Mouse (Mus musculus): ENCODE measurements around the gene Tiparp.

The Tiparp gene

DNA sequence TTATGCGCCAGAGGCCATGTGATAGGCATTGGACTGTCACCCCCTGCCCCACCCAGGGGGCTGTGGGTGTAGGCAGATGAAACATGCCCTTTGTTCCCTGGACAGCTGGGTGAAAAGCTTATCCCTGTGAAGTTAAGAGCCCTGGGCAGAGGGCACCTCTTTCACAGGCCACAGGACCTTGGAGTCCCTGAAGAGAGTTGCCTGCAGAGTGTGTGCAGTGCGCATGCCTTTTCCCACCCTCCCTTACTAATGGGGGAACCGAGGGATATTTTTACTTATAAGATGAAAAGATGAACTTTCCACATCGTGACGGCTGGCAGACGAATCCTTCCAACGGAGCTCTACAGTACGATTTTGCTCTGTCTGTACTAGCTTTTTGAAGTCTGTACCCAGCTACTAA is 57.1 kb downstream of the Tiparp start:
- DNase-seq (ENCODE audit: low spot score), result no peak

DNA sequence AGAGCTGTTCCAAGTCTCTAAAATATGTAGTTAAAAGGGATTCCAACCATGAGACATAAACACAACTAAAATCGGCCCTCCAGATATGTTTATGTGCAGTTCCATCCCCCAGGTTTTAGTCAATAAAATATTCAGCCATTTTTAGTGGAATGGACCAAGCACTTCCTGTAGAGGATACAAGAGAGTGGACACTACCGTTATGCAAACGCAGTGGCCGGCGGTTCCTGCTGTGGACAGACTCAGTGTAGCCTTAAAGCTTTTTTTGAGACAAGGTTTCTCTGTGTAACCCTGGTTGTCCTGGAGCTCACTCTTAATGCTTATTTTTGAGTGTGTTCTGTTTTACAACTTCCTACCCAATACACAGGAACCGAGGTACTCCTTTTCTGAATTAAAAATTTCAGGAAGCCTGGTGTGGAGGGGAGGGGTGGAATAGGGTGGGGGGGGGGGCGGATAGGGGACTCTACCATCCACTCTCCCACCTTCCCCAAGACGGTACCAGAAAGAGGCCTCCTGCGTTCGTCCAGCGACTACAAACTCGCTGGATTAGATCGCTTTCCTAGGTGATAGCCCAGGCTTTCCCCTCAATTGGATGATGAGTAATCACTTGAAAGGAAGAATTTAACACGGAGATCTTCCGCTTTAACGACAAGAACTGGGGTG is 57.7 kb downstream of the Tiparp start:
- DNase-seq (ENCODE audit: low spot score), result no peak

DNA sequence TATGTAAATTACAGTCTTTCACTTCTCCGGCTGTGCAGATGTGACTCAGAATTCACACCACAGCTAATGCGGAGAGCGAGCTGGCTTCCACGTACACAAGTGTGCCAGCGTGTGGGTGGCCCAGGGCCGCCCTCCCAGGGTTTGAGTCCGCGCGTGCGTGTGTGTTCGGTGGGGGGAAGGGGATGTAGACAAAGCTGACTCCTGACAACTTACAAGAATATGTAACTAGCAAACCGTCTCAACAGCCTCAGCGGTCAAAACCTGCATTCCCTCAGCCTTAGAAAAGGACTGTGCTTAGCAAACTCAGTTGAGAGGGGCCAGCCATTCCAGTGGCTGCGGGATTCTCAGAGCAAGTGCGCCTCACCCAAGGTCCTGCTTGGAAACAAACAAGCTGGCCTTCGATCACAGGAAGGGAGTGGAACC is 58.3 kb downstream of the Tiparp start:
- peak; percentile 27 for DNase-seq (ENCODE audit: low spot score)

DNA sequence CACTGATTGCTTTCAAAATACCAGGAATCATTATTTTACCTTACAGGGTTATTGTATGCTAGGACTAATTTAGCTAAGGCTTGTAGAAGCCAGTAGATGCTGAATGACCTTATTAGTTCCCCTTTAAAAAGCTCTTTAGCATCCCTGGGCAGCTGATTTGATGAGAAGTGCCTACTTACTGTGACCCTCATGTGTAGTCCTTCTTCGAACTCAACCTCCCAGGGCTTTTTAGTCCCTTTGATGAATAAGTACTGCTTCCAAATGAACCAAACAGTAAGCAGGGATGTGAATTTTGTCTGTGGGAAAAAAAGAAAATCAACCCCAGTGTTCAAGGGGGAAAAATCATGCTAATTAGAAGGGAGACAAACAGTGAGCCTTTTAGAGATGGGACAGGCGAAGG is 58.8 kb downstream of the Tiparp start:
- DNase-seq (ENCODE audit: low spot score), result no peak

DNA sequence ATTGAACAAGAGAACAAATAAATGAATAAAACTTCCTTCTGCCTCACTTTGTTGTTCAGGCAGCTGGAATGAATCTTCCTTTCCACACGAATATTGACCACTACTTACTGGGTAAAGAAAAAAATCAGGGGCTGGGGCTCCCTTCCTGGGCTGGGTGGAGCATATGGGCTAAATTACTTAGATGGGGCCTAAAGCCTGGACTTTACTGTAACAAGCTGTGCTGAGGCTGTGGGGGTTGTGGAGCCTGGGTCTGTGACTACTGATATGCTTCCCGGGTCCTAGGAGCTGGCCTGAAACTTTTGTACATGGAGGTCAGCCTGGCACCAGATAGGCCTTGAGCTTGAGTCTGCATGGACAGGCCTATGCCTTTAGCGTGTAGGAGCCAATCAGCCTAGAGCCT is 60.2 kb downstream of the Tiparp start:
- DNase-seq (ENCODE audit: low spot score), result peak; percentile 37

DNA sequence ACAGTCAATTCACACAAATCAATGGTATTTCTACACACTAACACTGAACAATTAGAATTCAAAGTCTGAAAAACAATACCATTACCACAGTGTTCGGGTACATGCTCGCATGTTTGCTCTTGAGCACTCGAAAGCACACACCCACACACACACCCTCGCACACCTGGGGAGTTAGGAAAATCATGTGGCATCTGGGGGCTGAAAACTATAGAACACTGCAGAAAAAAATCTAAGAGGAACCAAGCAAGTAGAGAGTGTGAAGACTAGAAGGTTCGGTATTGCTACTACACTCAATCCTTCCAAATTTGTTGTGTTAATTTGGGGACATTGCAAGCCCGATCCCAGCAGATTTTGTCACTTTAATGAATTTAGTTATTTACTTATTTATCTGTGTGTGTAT is 64.6 kb downstream of the Tiparp start:
- DNase-seq (ENCODE audit: low spot score), result no peak

DNA sequence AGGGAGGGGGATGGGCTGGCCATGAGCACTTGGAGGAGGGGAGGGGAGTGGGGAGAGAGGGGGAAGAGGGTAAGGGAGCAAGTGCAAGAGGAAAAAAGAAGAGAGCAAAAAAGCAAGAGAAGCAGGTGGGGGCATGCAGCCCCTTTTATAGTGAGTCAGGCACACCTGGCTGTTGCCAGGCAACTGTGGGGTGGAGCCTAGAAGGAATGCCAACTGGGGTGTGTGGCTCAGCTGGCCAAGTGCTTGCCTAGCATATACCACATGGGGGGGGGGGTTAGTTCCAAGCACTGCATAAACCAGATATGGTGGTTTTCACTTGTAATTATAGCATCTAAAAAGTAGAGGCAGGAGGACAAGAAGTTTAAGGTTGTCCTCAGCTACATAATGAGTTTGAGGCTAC is 66.3 kb downstream of the Tiparp start:
- no peak for DNase-seq (ENCODE audit: low spot score)

DNA sequence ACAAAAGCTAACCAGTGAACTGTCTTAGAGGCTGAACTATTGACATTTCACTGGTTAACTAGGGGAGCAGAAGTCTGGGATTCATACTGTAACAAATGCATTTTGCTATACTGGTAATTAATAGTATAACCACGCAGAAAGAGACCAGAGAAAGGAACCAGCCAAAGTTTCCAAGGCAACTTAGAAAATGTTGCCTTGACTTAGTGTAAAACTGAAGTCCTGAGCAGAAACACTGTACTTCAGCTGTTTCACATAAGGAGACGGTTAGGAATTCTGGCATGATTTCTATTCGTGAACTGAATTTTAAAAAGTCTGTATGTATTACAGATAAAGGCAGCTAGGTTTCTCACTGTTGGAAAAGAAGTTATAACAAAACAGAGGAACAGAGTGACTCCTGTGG is 67.0 kb downstream of the Tiparp start:
- DNase-seq (ENCODE audit: low spot score), result no peak

DNA sequence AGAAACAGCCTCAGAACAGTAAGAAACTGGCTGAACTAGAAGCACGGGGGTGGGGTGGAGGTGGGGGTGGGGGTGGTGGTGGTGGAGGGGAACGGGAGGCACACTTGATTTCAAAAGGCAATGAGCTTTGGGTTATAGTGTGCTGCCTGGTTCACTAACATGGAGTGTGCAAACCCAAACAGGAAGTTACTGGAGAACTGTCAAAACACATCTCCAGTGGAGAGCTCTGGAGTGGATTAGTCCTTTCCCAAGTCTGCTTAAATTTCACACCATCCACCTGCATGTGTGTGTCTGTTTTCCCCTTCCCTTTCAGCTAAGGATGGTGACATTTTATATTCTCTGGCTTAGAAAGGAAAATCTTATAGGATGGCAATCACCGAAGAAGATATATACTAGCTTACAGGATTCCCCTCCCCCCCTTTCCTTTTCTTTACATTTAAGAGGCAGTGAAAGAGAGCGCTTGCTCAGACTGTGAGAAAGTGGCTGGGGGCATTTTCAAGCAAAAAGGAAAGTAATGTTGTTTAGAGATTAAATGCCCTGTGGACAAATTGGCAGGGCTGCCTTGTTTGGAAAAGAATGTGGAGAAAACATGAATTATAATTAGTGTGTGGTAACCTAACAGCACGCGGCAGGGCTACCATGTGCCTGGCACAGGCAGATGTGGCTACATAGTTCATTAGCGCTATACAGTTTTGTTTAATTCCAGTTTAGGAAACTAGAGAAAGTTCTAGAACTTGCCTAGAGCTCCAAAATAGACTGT is 70.0 kb downstream of the Tiparp start:
- DNase-seq (ENCODE audit: low spot score), result no peak

DNA sequence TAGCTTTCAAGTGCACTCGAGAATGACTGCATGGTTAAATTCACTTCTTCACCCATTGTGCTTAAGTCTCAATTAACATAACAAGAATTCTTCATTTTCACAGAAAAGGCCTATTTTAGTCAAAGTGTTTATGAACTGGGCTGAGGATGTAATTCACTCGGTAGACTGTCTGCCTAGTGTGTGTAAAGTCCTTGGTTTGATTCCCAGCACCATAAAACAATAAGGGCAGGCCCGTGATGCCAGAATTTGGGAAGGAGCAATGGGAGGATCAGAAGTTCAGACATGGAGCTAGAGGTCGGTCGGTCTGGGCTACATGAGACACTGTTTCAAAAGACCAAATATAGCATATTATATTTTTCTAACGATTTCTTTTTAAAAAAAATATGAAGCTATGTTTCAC is 70.9 kb downstream of the Tiparp start:
- no peak for DNase-seq (ENCODE audit: low spot score)

DNA sequence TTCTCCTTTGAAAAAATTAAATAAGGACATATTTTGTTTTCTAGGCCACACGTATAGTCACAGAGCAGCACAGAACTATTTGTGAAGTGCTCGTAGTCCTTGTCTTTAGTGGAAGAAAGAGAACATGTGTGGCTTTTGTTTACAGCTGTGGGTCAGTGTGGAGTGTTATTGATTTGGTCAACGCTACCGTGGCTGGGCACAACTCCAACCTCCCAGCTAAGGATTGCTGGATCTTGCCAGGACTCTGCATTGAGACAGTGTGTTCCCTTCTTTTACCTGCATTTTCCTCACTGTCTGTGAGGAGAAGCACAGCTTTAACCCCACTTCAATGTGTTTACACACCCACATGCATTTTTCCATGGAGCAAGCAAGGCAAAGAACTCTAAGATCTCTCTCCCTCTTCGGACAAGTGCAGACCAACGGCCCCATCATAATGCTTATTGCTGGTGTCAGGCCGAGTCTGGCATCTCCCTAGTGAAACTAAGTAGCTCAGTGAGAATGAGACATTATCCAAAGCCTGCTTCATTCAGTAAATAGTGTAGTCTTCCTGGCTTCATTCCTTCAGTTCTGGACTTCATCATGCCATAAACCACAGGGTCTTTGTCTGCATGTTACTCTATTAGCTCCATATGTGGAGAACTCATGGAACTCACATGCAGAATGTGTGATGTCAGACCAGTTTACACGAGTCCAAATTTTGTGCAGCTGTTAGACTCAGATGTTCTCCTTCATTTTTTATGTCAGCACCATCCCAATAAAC is 73.3 kb downstream of the Tiparp start:
- DNase-seq (ENCODE audit: low spot score), result no peak

DNA sequence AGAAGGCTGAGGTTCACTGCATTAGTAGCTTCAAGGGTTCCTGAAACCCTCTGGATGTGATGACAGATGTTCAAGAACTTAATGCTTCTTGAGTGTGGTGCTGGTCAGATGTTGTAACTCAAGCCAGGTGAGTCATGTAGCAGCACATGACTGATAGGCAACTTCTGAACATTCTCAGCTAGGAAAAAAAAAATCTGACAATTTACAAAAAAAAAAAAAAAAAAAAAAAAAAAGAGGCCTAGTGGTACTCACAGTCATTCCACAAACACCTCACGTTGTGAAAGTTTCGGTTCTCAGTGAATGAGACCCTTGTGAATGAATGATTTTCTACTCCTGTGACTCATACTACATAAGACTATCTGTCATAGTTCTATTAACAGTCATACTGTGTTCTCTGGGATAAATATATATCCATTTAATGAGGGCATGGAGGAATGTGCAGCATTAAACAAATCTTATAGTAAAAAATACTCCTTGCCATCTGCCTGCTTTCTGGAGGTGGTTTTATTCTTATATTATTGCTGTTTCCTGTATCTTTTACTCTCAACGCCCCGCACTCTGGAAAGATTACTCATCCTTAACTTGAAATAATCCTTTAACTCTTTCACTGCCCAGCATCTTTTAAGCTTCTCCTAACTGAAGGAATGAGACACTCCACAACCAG is 75.3 kb downstream of the Tiparp start:
- DNase-seq (ENCODE audit: low spot score), result no peak

All from testis, postnatal 14 days (tissue).